Mouse (Mus musculus) liver, adult 2 months (tissue): Measurements from ENCODE around the gene Hoxc4.

Experiments
- CTCF ChIP-seq: fragments of 200-500 bp; IDR thresholded peaks from 2 replicates; pipeline ENCODE4 v1.5.1; 2011; ENCODE audit warnings: low read depth, low read length, control low read depth
- POLR2A ChIP-seq: fragments of 200-500 bp; IDR thresholded peaks from 2 replicates; pipeline ENCODE4 v1.6.1; 2011; ENCODE audit warnings: low read length, control low read depth; ENCODE audit not compliant: insufficient read depth; ENCODE audit errors: extremely low read depth

DNA sequence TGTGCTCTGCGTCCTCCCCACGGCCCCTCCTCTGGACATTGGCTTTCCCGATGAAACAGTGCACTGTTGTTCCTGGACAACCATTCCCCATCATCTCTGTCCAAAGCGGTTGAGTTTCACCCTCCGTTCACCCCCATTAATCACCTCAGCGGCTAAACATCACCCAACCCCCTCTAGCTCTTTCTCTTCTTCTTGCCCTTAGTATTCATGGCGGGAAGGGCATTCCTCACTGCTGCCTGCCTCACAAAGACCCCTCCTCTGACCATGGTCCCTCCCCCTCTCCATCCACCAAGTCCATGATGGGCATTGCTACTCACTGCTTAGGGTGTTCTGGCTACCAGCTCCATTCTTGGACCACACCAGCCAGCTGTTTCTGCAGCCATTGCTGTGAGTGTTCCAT, 46.9 kb downstream of the Hoxc4 start:
- no peak for TF ChIP-seq CTCF
- TF ChIP-seq POLR2A: no peak
